Mouse (Mus musculus): ENCODE results near the gene Mpp3. TPM values are rescaled to one million over a fixed set of nuclear protein-coding genes. Genes with fewer than 3 reads are reported as not detected.
"Not testable (repeated sequence)": the region's sequence is repeated elsewhere in the genome, so short reads cannot be mapped to it uniquely, and the experiment has no call there.

Mpp3 gene
- total and polyA plus RNA-seq, 3 experiments, result 7.8 to 13.5 (median 12.1) TPM

DNA sequence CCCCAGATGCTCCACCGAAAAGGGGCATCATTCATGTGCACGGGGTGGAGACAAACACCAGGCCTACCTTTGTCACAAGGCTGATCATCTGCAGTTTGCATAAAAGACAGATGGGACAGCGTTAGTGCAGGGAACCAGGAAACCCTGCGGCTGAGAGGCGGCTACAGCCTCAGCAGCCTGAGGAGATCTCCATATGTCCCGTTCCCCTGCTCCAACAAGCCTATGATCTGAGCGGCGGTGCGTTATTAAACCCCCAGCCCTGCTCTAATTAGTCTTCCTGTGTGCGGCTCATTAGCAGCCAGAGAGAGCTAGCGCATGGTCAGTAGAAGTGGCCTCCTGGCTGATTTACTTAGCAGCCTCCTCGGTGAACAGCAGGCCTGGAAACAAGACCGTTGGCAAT, 18.1 kb downstream of the Mpp3 start:
- DNase-seq, result no peak

DNA sequence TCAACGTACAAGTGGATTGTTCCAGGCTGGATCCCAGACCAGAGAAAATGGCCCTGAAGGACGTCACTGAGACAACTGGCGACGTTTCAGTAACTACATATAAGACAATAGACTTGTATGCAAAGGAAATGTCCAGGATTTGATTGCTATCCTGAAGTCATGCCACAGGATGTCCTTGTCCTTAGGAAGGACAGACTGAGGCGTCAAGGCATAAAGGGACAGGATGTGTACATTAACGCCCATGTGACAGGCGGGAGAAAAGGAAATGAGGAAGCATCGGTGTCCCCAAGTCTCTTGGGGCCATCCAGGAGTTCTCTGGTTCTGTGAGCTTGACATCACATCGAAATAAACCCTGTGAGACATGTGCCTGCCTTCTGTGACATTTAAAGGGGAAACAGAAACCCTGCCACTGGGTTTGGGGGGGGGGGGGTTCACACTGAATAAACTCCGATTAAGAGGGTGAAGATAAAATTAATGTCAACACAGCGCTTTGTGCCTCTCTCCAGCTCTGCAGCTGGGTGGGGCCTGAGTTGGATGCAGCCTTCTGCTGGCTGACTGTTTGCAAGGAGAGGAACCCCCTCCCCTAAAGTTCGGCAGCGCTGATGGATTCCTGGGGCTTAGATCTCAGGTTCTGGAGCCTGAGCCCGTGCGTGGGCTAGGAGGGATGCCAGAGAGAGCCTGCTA, 19.2 kb downstream of the Mpp3 start:
- no peak for DNase-seq

DNA sequence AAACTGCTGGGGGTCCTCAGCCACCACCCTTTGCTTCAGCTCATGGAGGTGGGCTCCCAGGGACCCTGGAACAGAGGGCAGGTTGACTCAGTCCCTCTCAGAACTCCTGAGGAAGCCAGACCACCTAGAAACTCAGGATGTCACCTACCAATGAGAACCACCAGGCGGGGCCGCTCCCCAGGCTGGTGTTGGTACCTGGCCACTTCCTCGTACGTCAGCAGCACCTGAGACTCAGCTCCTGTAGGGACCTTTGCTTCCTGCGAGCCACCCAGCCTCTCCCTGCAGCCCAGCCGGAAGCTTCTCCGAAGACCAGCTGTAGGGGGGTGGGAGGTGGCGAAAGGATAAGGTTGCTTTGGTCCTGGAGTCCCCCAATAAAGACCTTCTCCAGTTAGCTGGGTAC, 19.9 kb downstream of the Mpp3 start:
- DNase-seq, result no peak

- no peak for DNase-seq
These were observed 21.6 kb downstream of the Mpp3 start for GRCm38 (mm10) chr11:102006688-102007087.

DNA sequence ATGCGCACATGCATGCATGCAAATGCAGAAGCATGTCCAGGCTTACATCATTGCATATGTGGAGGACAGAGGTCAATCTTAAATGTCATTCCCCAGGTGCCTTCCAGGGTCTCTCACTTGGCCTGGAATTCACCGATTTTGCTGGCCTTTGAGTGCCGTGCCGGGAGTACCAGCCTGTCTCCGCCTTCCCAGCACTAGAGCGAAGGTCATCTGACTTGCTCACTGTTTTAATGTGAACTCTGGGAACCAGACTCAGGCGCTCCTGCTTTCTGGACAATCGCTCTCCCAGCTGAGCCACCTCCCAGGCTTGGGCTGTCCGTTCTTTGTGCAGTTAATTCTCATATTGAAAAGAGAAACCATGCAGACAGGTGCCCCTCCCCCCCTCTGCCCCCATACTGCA, 22.0 kb downstream of the Mpp3 start:
- no peak for DNase-seq

DNA sequence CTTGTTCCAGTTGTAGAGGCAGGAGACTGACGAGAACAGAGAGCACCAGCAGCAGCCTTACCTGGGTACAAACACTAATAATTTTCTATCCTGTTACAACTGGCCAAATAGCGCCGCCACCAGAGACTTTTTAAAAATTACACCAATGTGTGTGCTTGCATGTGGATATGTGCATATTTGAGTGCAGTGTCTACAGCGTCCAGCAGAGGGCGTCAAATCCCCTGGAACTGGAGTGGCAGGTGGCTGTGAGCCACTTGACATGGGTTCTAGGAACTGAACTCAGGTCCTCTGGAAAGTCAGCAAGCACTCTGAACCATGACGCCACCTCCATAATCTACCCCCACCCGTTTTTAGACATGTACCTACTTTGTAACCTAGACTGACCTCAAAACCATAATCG, 24.0 kb downstream of the Mpp3 start:
- no peak for DNase-seq

GRCm38 (mm10) chr11:101999466-101999865, 28.8 kb downstream of the Mpp3 start:
- DNase-seq, result no peak

GRCm38 (mm10) chr11:101998258-101998657, 30.0 kb downstream of the Mpp3 start:
- peak; percentile 28 for DNase-seq

DNA sequence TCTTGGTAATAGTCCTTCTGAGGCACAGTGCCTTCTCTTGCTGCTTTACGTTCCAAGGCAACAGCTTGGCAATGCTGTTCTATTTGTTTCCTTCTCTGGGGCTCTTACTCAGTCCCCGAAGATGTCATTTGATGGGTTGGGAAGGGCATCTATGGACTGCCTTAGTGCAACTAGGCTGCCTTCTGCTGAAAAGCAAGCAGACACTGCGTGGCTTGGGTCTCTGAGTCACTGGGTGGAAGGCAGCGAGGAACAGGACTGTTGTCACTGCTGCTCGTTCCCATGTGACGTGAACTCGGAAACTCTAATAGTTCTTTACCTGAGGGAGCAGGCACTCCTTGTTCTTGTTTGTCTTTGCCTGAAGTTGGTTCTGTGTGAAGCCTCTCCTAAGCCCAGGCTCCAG, 32.3 kb downstream of the Mpp3 start:
- no peak for DNase-seq

DNA sequence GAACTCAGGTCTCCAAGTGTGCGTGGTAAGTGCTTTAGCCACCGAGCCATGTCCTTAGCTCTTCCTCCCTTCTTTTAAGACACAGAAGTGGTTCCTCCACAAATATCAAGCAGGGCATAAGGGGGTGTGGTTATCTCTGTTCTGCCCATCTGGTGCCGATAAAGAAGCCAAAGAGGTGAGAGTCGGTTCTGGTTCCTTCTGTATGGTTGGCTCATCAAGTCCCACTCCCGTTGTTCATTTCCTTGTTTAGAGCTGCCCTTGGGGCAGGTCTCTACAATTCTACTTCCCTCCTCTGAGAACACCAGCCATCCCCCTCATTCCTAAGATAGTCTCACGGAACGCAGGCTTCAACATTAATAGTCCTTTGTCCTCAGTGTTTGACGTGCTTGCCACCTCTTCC, 34.2 kb downstream of the Mpp3 start:
- no peak for DNase-seq

- DNase-seq, result no peak
These were observed 35.9 kb downstream of the Mpp3 start for GRCm38 (mm10) chr11:101992411-101992810.

DNA sequence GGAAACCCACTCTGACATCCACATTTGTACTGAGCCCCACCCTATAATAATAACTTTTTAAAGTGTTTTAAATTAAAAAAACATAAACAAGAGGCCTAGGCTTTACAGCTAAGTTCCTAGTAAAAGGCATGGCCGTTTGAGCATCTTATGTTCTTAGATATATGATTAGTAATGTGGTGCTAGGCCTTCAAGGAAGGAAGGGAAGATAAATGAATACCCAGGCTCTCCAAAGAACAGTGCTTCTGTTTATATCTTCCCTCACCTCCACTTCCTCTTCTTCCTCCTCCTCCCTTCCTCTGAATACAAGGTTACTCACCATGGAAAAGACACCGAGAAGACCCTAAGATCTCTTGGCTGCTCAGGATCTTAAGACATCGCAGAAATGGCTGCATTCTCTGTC, 36.4 kb downstream of the Mpp3 start:
- no peak for DNase-seq

- no peak for DNase-seq
These were observed 38.0 kb downstream of the Mpp3 start for GRCm38 (mm10) chr11:101990244-101990643.

- DNase-seq, result no peak
These were observed 41.3 kb downstream of the Mpp3 start, which contains the start of gene Dusp3 for GRCm38 (mm10) chr11:101986913-101987312. Dusp3 (minus strand) TSS chr11:101987013.

DNA sequence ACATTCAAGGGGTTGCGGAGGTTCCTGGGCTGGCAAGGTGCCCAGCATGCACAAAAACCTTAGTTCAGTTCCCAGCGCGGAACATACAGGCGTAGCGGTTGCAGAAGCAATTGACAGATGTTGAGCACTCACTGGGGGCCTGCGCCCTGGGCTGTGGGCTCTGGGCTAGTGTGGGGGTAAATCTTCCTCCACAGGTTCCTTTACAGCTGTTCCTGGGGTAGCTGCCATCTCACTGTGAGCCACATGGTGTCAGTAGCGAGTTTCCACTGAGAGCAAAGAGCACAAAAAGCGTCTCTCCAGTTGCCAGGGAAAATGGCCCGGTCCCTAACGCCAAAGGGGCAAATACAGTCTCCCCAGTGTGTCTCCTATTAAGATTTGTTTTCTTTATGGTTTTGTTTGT, 42.3 kb downstream of the Mpp3 start:
- DNase-seq, result peak; percentile 86

GRCm38 (mm10) chr11:101985450-101985849, 42.8 kb downstream of the Mpp3 start:
- DNase-seq, result not testable (repeated sequence)

GRCm38 (mm10) chr11:101984054-101985025, 43.9 kb downstream of the Mpp3 start, which contains the start of gene Cfap97d1:
Cfap97d1 (plus strand) TSS chr11:101984279.
- DNase-seq, result peak; percentile 94

DNA sequence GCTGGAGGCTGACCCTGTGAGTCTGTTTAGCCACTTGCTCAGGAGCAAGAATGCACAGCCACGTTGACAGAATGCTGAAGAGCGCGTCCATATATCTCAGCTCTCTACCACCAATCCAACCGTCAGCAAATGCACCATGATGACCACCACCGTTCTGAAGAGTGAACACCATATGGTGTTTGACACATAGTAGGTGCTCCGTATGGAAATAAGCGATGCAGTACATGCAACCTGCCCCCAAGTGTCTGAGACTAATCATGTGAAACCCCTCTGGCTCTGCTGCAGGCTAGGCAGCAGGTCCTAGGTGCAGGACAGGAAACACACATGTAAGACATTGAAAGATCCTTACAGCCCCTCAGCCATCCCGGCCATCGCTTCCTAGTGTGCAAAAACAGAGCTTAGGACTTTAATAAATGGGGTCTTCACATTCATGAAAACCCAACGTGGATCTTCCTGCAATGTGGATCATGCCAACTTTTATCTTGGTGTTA, 44.8 kb downstream of the Mpp3 start:
- no peak for DNase-seq

- DNase-seq, result peak; percentile 45
These were observed 45.3 kb downstream of the Mpp3 start for GRCm38 (mm10) chr11:101982981-101983411.

GRCm38 (mm10) chr11:101981850-101982249, 46.4 kb downstream of the Mpp3 start:
- peak; percentile 48 for DNase-seq

DNA sequence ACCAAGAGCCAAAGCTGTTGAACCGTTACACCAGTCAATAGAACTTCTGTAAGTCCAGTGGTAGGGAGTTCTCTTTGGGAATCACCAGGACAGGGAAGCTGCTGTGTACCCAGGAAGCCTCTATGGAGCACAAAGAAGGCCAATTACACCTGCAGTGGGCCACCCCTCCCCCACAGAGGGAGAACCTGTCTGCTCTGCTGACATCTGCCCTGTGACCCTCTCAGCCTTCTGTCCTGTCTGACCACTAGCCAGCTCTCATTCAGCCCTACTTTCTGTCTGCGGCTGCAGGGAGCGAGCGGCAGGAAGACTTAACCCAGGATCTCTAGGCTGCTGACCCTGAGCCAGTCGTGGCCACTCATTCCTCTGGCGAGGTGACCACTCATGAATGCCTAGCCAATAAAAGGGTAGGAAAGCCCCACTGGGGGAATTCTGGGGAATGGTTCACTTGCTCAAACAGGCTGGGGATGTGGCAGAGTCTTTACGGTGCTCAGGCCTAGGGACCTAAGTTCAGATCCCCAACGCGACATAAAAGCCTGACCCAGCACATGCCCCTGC, 47.6 kb downstream of the Mpp3 start:
- no peak for DNase-seq

DNA sequence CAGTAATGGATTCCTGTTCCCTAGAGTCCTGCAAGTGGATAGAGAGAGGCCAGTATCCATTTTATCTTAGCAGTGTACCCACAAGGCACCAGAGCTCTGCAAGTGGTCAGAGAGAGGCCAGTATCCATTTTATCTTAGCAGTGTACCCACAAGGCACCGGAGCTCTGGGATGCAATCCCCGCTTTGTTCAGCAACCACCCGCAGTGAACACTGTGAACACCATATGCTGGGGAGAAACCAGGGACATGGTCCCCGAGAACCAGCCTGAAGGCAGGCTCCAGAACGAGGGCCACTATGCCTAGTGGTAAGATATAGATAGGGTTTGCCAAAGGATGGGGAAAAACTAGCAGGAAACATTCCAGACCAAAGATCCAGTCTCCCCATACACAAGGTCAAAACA, 49.1 kb downstream of the Mpp3 start:
- DNase-seq, result no peak

DNA sequence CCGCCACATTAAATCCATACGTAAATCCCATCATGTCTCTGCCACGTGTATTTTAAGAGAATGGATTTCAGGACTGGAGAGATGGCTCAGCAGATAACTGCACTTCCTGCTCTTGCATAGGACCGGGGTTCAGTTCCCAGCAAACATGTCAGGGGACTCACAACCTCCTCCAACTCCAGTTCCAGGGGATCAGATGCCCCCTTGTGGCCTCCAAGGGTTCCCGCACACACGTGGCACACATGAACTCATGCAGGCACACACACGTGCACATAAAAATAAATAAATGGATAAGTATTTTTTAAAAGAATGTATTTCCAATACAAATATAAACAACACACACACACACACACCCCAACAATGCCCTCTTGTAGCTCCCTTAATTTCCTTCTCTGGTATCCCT, 51.3 kb downstream of the Mpp3 start:
- DNase-seq, result no peak

All from adrenal gland, adult 2 months (tissue).